Mouse (Mus musculus): ENCODE measurements around the gene Perm1. TPM values are rescaled to one million over a fixed set of nuclear protein-coding genes. Genes with fewer than 3 reads are reported as not detected.

Gene Perm1
- total RNA-seq, 2 experiments from 2014 or later, result 0.38 to 0.55 TPM

DNA sequence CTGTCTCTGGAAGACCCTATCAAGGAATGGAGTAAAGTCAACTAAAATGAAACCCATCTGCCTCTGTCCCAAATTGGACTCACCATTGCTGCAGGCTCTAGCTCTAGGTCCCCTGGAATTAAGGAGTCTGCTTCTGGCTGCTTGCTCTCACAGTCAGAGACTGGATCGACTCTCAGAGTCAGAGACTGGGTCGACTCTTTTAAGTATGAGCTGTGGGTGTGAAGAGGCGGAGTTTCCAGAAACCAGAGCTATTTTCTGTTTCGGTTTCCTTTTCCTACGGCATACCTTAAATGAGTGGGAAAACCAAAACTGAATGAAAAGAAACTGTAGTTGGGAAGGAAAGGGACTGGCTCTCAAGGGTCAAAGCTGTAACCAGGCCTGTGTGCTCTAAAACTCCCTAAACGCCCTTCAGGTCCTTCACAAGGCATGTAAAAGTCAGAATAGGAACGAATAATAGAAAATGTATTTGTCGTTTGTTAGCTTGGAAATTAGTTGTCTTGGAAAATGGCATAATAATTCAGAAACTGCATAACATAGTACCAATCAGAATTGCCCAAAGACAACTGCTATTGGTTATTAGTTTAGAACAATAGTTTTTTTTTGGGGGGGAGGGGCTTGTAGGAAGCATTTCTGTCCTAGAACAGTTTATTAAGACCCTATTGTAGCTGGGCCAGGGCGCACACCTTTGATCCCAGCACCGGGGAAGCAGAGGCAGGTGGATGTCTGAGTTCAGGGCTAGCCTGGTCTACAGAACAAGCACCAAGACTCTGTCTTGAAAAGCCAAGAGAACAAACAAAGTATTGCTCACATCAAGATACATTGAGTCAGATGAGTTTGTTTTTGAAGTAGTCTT lies 14.8 kb upstream of the Perm1 start, which contains the start of gene Isg15:
Isg15 (minus strand) TSS at position 196 of the 853 bp plus-strand sequence.
- DNase-seq (ENCODE audit: low spot score in 2 of 2), result no peak

DNA sequence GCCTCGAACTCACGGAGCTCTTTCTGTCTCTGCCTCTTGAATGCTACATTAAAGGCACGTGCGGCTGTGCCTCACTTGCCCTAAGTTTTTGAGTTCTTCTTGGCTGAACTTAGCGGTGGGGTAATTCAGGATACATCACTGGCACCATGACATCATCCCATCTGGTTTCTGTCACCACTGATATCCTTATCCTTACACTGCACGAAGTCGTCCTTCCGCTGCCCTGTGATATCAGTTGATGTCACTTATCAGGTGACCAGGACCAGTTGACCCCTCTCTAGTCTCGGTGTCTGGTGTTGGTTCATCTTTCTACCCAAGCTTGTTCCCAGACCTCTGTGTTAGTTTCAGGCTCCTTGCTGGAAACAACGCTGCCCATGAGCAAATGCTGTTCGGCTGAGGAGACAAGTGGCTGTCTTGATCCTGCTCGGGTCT lies 13.2 kb upstream of the Perm1 start:
- no peak for DNase-seq (ENCODE audit: low spot score in 2 of 2)

DNA sequence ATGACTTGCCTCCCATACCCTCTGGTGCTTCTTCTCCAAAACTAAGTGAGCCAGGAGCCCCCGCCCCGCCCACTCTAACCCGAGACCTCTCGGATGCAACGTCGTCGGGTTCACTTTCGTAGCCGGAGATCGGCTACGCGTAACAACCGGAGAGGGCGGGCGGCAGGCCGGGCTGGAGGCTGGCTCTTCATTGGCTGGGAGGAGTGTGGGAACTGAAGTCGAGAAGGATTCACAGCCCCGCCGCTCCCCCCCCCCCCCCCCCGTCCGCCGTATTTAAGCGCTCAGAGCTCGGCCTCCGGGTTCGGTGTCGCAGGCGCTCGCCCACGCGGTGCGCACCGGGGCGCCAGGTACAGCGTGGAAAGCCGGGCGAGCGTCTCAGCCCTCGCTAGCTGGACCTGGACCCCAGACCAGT lies 12.7 kb upstream of the Perm1 start, which contains the start of gene AW011738:
AW011738 (plus strand) TSS at position 304 of the 412 bp plus-strand sequence.
- peak; percentile 54 to 71 for DNase-seq (ENCODE audit: low spot score in 2 of 2)

DNA sequence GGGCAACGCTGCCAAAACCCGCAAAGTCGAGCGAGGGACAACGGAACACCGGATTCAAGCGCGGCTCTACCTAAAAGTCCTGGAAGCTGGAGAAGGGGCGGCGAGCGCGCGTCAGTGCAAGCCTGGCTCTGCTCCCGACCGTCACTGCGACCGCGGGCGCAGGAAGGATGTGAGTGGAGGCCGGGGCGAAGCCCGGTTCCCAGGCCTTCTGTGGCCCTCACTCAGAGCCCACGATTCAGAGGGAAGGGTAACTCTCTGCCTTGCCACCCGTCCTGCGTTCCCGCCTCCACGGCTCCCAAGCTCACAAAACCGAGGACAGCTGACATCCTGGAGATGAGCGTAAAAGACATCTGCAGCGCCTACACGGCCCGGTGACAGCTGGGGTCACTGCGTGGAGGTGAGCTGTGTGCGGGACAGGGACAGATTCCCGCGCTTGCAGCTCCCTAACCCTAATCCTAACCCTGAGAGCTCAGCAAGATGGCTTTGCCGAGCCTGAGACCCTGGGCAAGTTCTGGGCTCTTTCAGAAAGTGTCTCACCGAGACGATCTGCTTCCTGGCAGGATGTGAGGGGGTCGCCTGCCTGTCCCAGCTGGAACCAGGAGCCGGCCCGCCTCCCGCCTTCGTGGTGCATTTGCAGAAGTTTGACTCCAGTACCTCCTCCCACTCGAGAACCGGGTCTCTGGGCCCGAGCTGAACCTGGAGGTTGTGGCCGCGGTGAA lies 12.1 kb upstream of the Perm1 start:
- DNase-seq (ENCODE audit: low spot score in 2 of 2), result no peak

DNA sequence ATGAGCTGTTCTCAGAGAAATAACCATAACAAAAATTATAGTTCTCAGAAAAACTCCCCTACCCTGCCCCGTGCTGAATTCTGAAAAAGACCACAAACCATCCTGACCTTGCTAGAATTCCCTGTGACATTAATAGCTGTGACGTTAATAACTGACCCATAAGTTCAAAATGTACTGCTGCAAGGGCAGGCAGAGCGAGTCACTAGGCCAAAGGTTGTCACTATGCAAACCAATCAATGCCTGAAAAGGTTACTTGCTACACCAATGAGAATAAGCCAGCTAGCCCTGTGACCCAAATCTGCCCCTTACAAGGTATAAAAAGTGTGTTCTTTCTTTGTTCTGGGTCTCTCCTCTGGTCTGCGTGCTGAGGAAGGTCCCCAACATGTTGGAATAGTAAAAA lies 6.8 kb upstream of the Perm1 start:
- DNase-seq (ENCODE audit: low spot score in 2 of 2), result no peak

DNA sequence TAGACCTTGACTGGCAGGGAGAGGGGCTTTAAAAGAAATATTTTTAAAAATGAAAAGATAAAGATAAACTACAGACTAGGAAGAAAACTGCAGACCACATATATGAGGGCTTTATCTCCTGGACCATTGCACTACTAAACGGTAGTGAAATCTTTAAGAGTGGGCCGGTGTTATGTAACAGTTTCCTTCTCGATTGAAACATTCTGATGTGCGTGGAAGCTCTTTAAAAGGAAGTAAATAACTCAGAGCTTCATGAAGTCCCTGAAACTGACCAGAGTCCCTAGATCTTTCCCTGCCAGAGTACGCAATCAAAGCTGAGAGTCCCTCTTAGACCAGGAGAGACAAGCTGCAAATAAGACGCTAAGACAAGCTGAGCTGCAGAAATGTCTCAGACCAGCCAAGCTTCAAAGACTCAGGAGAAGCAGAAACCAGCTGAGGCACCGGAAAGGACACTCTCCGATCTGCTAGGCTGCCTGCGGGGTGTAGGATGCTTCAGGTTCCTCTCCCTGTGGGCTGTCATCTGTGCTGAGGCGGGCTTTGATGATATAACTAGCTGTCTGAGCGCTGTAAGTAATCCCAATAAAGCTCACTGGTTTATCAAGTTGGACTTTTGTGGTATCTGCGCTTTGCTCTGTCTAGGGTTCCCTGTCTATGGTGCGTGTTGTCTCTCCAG lies 5.6 kb upstream of the Perm1 start:
- DNase-seq (ENCODE audit: low spot score in 2 of 2), result no peak

DNA sequence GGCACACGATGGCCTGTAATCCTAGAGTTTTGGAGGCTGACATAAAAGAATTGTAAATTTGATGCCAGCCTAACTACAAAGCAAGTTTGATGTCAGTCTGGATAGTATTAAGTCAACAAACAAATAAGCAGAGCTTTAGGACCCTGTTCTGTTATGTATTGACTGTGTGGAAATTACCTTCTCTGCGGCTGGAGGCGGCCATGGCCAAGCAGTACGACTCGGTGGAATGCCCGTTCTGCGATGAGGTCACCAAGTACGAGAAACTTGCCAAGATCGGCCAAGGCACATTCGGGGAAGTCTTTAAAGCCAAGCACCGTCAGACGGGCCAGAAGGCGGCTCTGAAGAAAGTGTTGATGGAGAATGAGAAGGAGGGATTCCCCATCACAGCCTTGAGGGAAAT lies 2.5 kb upstream of the Perm1 start:
- no peak for DNase-seq (ENCODE audit: low spot score in 2 of 2)

DNA sequence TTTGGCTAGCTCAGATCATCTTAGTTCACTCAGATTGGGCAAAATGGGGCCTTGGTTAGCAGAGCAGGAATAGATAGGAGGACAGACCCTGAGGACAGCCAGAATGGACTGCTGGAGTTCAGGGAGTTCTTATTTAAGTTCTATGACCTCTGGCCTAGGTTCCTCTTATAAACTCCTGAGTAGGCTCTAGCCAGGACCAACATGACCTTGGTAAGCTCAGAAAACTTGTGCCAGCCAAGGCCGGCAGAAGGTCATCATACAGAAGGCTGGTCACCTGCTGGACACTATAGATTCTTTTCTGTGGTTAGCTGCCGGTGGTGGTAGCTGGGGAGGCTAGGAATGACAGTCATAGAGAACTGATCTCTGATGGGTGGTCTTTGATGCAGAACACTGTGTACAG lies 528 bp downstream of the Perm1 start:
- no peak for DNase-seq (ENCODE audit: low spot score in 2 of 2)

DNA sequence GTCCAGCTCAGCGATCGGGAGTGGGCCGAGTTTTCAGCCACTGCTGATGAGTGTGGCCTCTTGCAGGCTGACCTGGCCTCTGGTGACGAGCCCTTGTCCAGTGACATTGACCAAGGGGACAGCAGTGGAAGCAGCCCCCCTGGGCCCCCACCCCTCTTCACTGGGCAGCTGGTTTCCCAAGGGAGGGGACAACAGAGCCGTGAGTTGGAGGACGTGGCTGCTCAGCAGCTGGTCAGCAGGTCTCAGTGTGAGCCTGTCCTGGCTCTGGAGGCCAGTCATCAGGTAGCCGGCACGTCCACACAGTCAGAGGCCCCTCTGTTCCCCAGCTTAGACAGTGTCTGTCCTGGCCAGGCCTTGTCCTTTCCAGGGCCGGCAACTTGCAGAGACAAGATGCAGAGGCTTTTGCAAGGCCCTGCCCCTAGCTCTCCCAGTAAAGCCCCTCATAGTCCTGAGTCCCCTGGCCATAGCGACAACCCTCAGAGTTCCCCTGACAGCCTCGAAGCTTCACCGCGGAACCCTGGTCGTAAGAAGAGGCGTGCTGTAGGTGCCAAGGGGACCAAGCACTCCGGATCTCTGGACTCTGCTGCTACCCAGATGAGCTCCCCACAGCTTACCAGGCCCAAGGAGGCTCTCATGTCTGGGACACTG lies 1.5 kb downstream of the Perm1 start:
- DNase-seq (ENCODE audit: low spot score in 2 of 2), result no peak

DNA sequence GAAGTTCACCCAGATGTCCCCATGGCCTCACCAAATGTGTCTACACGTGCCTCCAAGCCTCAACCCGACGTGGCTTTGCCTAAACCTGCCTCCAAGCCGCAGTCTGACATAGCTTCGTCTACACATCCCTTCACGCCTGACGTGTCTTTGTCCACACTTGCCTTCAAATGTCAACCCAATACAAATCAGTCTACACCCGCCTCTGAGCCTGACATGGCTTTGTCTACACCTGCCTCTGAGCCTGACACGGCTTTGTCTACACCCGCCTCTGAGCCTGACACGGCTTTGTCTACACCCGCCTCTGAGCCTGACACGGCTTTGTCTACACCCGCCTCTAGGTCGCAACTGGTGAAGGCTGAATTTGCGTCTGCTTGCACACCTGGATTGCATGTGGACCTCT lies 2.2 kb downstream of the Perm1 start:
- DNase-seq (ENCODE audit: low spot score in 2 of 2), result no peak

DNA sequence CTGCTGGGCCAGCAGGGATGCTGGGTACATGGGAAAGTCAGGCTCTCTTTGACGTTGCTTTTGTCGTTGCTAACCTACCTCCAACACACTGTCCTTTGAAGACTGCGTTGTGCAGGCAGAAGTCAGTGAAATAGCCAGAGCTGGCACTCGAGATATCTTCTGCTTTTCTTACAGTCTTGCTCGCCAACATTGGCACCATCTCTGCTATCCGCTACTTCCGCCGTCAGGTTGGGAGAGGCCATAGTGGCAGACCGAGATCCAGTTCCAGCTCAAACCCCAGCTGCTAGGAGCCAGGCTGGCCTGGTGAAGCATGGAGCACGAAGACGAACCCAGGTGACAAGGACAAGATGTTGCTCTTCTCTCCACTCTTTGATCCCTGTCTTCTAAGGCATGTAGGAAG lies 4.3 kb downstream of the Perm1 start:
- no peak for DNase-seq (ENCODE audit: low spot score in 2 of 2)

DNA sequence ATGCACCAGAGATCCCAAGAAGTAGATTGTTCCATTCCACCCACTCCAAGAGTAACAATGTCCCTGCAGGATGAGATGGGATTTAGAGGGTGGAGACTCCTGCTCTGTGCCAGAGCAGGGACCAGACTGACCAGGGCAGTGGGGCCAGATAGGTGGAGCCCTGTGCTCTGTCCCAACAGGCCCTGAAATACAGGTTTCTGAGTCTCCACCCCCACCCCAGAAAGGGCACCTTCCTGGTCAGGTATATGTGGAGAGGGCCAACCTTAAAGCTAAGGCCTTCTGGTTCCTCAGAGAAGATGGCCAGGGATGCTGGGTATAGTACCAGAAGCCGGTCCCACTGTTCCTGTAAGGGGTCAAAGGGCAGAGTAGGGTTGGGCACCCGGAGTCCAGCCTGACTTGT lies 8.6 kb downstream of the Perm1 start:
- no peak for DNase-seq (ENCODE audit: low spot score in 2 of 2)

DNA sequence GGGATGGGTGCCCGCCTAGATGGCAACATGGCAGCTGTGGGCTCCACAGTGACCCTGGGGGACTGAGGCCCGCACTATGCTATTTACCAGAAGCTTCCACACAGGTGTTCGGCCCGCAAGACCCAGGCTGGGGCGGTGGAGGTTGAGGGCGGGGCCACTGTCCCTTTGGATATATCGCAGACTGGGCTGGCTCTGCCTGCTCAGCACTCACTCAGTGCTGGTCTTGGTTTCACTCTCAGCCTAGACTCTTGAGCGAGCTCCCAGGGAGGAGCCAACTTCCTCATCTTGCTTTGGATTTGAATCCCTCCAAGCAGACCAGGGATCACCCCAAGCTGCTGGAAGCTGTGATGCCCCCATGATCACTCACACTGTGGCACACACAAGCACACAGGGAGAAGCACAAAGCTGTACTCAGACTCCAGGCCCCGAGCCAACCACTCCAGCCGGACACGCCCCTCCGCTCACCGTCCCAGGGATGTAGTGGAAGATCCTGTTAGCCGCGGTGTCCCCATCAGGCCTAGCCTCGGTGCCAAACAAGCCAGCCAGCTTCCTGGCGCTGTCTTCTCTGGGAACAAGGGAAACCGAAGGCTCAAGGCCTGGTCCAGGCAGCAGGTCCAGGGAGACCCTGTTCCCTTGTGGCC lies 12.2 kb downstream of the Perm1 start:
- DNase-seq (ENCODE audit: low spot score in 2 of 2), result peak in 1 of 2 experiments; percentile 33

DNA sequence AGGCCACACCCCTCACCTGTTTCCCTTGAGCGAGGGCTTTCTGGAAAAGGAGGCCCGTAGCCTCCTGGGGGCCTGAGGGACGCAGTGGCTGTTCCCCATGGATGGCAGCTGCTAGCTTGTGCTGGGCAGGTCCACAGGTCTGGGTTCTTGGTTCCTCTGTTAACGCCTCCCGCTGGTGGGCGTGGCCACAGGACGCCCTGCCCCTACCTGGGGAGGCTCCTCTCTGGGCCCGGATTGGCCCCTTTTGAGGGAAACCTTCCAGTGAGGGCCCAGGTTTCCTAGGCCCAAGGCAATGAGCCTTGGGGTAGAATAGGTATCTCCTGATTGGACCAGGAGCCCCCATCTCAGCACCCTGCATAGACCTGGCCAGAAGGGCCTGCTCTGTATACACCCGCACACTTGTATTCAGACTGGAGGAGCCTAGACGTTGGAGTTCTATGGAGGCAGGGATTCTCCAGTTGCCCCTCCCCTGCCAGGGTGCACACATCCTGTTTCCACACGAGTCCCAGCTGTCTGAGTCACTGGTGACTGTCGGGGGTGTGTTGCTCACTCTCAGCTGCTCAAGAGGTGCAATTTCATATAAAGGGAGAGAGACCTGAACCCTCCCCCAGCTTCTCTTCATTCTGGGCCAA lies 12.8 kb downstream of the Perm1 start:
- peak in 1 of 2 experiments; percentile 26 for DNase-seq (ENCODE audit: low spot score in 2 of 2)

DNA sequence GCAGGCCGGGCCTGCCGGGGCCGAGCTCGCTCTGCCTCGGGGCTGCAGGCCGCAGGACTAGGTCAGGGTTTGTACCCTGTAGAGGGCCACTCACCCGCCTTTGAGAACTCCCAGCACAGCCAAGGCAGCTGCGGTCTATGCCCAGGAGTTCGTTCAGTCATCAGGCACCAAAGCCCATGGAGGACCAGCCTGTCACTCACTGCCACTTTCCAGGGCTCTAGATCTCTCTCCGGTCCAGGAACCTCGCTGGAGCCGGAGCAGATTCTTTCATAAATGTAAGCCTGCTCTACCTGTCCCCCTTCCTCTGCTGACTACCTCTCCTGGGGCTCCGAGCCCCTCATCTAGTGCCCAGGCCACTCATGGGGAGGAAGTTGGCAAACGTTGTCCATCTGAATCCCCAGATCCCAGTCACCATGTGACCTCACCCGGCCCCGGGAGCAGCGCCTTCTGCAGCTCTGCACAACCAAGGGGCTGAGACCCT lies 18.4 kb downstream of the Perm1 start:
- DNase-seq (ENCODE audit: low spot score in 2 of 2), result peak in 1 of 2 experiments; percentile 53

DNA sequence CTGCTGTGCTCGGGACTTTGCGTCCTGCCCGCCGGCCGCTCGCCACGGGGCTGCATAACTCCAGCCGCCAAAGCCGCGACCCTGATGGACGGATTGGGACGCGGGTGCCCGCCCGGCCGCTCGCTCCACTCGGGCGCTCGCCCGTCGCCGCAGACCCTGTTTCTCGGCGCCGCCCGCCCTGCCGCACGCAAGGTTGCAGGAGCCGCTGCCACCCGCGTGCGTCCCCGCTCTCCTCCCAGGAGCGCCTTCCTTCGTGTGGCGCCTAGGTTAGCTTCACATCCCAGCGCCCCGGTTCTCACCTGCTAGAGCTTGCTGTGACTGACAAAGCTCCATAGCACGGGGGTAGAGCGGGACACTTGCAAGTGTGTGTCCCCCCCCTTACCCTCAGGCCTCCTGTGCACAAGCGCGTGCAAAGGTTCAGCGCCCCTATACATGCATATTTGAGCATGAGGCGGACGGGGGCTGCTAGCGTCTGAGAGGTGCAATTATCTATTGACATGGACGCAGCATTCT lies 19.1 kb downstream of the Perm1 start, which contains the start of gene Plekhn1:
Plekhn1 (minus strand) TSS at position 157 of the 513 bp plus-strand sequence.
- peak; percentile 71 to 84 for DNase-seq (ENCODE audit: low spot score in 2 of 2)

DNA sequence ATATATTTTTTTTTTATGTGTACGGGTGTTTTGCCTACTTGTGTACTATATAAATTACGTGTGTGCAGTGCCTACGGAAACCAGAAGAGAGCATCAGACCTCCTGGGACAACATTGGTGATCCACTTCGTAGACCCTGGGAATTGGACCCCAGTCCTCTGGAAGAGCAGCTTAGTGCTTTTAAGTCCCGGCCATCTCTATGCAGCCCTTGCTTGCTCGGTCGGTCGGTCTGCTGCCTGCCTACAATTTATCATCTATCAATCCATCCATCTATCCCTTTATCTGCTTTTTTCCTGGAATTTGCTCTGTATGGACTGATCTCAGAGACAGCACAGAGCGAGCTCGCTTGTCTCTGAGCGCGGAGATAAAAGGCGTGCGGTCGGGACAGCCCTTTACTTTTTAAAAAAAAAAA lies 19.7 kb downstream of the Perm1 start:
- DNase-seq (ENCODE audit: low spot score in 2 of 2), result no peak

DNA sequence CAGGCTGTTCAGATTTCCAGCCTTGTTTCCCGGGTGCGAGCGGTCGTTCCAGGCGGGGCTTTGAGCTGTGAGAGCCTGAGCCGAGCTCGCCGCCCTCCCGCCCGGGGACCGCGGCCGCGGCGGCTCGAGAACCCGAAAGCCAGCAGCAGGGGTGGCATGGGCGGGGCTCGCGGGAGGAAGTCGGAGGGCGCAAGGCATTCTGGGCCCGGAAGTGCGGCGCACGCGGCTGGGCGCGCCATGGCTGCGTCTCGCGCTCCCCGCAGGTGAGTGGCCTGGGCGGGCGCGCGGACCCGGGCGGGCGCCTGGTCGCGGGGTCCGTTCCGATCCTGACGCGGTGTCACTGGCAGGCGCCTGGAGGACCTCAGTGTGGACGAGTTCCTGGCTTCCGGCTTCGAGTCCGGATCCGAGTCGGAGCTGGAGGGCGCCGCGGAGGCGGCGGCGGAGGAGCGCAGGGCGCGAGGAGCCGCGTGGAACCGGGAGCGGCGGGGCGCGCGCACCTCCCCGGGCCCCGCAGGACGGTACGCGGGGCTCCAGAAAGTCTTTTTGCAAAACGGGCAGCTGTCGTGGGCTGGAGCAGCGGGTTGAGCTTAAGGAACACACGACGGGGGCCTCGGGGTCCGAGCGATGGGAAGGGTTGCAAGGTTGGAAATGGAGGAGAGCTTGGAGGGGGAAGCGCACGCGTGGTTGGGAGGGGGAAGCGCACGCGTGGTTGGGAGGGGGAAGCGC lies 20.3 kb downstream of the Perm1 start, which contains the start of gene Noc2l:
Noc2l (plus strand) TSS at position 203 of the 726 bp plus-strand sequence.
- peak; percentile 85 to 92 for DNase-seq (ENCODE audit: low spot score in 2 of 2)
